Mouse (Mus musculus) heart, adult 11 months (tissue): ENCODE measurements at regions not wholly inside any gene's neighbourhood (a gene's known extent, or its start where the extent isn't known, plus 50 kb on each side); places are given as distances from the start of the nearest gene placed in this dataset.
"Not testable (repeated sequence)": the region's sequence is repeated elsewhere in the genome, so short reads cannot be mapped to it uniquely, and the experiment has no call there.

Source experiments
- DNase-seq: peaks from one replicate; pipeline ENCODE4 v3.0.0; 2022

- not testable (repeated sequence) for DNase-seq
Observed at GRCm38 (mm10) chrX:135112109-135112508, 65.3 kb downstream of the Gm15023 start.

DNA sequence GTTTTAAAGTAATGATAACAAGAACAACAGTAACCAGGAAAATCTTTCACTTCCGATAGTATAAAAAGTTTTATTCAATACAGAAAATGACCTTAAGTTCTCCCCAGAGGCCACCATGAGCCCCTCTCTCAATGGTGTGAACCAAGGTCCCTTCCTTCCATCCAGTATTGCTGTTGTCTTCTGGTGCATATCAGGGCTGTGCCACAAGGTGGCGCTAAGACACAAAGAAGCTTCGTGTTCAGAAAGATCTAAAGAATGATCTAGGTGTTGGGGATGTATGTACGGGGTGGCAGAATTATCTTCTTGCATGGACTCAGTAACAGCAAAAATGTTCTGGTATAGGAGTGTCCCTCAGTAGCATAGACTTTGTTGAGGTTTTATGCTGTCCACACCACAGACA is 66.6 kb downstream of the Gm15023 start:
- not testable (repeated sequence) for DNase-seq

GRCm38 (mm10) chrX:135101594-135101993 is 75.8 kb downstream of the Gm15023 start:
- no peak for DNase-seq

- DNase-seq = no peak
Observed at GRCm38 (mm10) chrX:135098101-135098500, 79.3 kb downstream of the Gm15023 start.

GRCm38 (mm10) chrX:135096206-135096605 is 81.2 kb downstream of the Gm15023 start:
- no peak for DNase-seq

- DNase-seq = peak; percentile 89
Observed at GRCm38 (mm10) chrX:135091074-135091473, 82.1 kb upstream of the Zmat1 start.

DNA sequence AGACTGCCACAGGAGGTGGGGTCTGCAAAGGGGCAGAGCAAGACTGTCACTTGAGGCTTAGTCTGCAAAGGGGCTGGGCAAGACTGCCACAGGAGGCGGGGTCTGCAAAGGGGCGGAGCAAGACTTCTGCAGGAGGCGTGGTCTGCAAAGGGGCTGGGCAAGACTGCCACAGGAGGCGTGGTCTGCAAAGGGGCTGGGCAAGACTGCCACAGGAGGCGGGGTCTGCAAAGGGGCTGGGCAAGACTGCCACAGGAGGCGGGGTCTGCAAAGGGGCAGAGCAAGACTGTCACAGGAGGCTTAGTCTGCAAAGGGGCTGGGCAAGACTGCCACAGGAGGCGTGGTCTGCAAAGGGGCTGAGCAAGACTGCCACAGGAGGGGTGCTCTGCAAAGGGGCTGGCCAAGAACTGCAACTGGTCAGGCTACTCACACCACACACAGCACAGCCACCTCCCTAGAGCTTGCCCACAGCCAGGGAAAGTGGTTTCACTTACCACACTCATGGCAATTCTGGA is 78.1 kb upstream of the Zmat1 start:
- peak; percentile 91 for DNase-seq

DNA sequence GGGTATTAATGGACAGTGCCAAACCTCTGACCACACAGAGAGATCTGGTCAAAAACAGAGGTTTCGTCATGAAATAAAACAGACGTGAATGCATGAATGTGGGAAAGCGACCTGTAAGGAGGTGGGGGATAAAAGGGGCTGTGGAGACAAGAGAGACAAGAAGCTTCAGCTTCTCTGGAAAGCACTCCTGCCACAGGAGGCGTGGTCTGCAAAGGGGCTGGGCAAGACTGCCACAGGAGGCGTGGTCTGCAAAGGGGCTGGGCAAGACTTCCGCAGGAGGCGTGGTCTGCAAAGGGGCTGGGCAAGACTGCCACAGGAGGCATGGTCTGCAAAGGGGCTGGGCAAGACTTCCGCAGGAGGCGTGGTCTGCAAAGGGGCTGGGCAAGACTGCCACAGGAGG is 77.6 kb upstream of the Zmat1 start:
- DNase-seq = peak; percentile 90

- peak; percentile 87 for DNase-seq
Observed at GRCm38 (mm10) chrX:135085770-135086553, 77.0 kb upstream of the Zmat1 start.

GRCm38 (mm10) chrX:135080380-135081158 is 71.6 kb upstream of the Zmat1 start:
- DNase-seq = peak; percentile 22

GRCm38 (mm10) chrX:135079388-135079787 is 70.4 kb upstream of the Zmat1 start:
- DNase-seq = no peak

- peak; percentile 14 for DNase-seq
Observed at GRCm38 (mm10) chrX:135075903-135076302, 66.9 kb upstream of the Zmat1 start.

- DNase-seq = peak; percentile 15
Observed at GRCm38 (mm10) chrX:135069448-135069847, 60.4 kb upstream of the Zmat1 start.

DNA sequence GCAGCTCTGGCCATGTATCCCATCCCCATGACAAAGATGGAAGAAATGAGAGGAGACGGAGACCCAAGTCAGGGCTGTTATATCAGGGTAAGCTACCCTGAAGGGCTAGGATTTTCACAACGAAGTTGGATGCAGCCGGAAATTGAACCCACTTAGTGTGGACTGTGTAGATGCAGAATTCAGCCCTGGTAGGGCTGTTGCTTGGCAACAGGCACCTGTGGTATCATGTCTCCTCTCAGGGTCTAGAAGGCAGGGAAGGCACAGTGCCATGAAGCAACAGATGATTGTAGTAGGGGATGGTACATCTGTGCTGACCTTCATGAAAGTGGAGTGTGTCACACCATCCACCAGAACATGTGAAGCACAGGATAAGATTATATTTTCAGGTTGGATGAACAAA is 51.2 kb upstream of the Zmat1 start:
- DNase-seq = peak; percentile 7

DNA sequence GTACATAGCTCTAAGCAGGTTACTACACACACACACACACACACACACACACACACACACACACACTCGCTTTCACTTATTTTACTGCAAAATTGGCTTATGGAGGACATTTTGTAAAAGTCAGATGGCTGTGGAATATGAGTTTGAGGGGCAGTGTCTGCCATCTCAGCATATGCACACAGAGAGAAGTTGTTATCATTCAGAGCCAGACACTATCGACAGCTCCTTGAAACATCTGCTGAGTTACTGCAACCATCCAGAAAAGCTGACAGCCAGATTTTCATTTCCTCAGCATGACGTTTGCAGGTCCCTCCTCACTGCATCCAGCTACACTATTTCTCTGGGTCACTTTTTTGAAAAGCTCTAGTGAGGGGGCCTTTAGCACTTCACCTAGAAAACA is 49.9 kb upstream of the Zmat1 start:
- DNase-seq = peak; percentile 25
